Comparison of ENCODE assay signal across 7 mouse cellular contexts in the genomic region with DNA sequence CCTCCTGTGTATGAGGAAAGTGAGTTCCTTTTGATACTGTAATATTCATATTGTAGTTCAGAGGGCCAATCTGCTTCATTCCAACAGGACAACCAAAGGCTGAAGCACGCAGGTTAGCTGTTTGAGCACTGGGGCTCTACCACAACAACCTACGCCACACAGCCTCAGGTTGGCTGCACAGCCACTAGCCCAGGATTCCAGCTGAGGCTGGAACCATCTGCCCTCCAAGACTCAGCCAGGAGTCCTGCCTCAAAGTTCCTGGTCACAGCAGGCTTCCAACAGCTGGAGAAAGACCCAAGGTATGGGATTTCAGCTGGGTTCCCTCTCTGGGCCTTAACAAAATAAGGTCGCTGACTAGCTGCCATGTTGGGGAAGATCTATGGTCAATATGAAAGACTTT. TPM values are rescaled to one million over a fixed set of nuclear protein-coding genes. Genes with fewer than 3 reads are reported as not detected.
DNase-seq lines count a peak whose midpoint lies in the region; ATAC-seq and TF ChIP-seq lines count a peak whose summit lies in the region.

No protein-coding gene starts in this region.

- H3K4me1 ChIP-seq in lung, embryonic 16.5 days (replicated peaks; ENCODE audit: control insufficient read depth, insufficient read depth, low read length) = peaks cover 82% of the 10 kb centered on the region
- peaks cover 39% of the 10 kb centered on the region for H3K4me1 ChIP-seq in forebrain, embryonic 14.5 days (ENCODE audit: control insufficient read depth, insufficient read depth, low read length)
- H3K4me1 ChIP-seq in limb, embryonic 13.5 days = peaks cover 81% of the 10 kb centered on the region
- peaks cover 32% of the 10 kb centered on the region for H3K4me1 ChIP-seq in small intestine, adult 2 months (ENCODE audit: control insufficient read depth, insufficient read depth, insufficient read length, low read length)

- TF ChIP-seq POLR2A in small intestine, adult 2 months (IDR thresholded peaks at IDR 0.05; ENCODE audit: low read depth, low read length) = no peak

- H3K4me3 ChIP-seq in lung, embryonic 16.5 days (ENCODE audit: low read length) = peak overlapping the region; percentile 1; the same call in 1 of the 2 replicates
- H3K4me3 ChIP-seq in forebrain, embryonic 14.5 days (ENCODE audit: low read depth, low read length) = no peak overlapping the region
- peak overlapping the region; percentile 23; the same call in 1 of the 2 replicates for H3K4me3 ChIP-seq in limb, embryonic 13.5 days
- no peak overlapping the region for H3K4me3 ChIP-seq in small intestine, adult 2 months (ENCODE audit: low read depth, low read length)

- TF ChIP-seq CTCF in small intestine, adult 2 months (IDR thresholded peaks at IDR 0.05; ENCODE audit: extremely low read depth, insufficient read length, insufficient replicate concordance, low read depth, low read length) = no peak

- ATAC-seq in lung, embryonic 16.5 days (ENCODE audit: low read depth) = no peak
- peak; percentile 37 for ATAC-seq in forebrain, embryonic 14.5 days
- ATAC-seq in limb, embryonic 13.5 days (ENCODE audit: low FRiP score, low read depth) = peak; percentile 42; the same call in 1 of the 2 replicates

- H3K27ac ChIP-seq in lung, embryonic 16.5 days (ENCODE audit: low read length) = peak overlapping the region; percentile 98
- peak overlapping the region; percentile 96 for H3K27ac ChIP-seq in forebrain, embryonic 14.5 days (ENCODE audit: low read depth, low read length)
- peak overlapping the region; percentile 97 for H3K27ac ChIP-seq in limb, embryonic 13.5 days
- H3K27ac ChIP-seq in small intestine, adult 2 months (ENCODE audit: insufficient read depth, low read depth, low read length) = peak overlapping the region; percentile 57

- no peak for DNase-seq in lung, postnatal 25 days (ENCODE audit: low spot score)
- DNase-seq in forebrain, embryonic 14.5 days (ENCODE audit: low spot score) = no peak
- DNase-seq in retina, embryonic 14.5 days (ENCODE audit: low spot score) = no peak
- no peak for DNase-seq in right cerebral cortex, postnatal 36 days (ENCODE audit: low spot score in 2 of 2)

- H3K27me3 ChIP-seq in lung, embryonic 16.5 days (ENCODE audit: control insufficient read depth, insufficient read depth, low read depth, low read length) = no peaks in the 10 kb centered on the region
- no peaks in the 10 kb centered on the region for H3K27me3 ChIP-seq in forebrain, embryonic 14.5 days (replicated peaks; ENCODE audit: control insufficient read depth, insufficient read depth, low read length)
- no peaks in the 10 kb centered on the region for H3K27me3 ChIP-seq in limb, embryonic 13.5 days
- no peaks in the 10 kb centered on the region for H3K27me3 ChIP-seq in small intestine, adult 2 months (ENCODE audit: control insufficient read depth, insufficient read depth, low read length)

- no peaks in the 10 kb centered on the region for H3K9me3 ChIP-seq in lung, embryonic 16.5 days (ENCODE audit: control insufficient read depth, low read length)
- no peaks in the 10 kb centered on the region for H3K9me3 ChIP-seq in forebrain, embryonic 14.5 days (replicated peaks; ENCODE audit: control insufficient read depth, low read length)
- H3K9me3 ChIP-seq in limb, embryonic 13.5 days = no peaks in the 10 kb centered on the region

- peaks cover 6% of the 10 kb centered on the region; the same call in 1 of the 2 replicates for H3K36me3 ChIP-seq in lung, embryonic 16.5 days (ENCODE audit: control insufficient read depth, insufficient read depth, low read length)
- no peaks in the 10 kb centered on the region for H3K36me3 ChIP-seq in forebrain, embryonic 14.5 days (ENCODE audit: control insufficient read depth, insufficient read depth, low read length)
- peaks cover 45% of the 10 kb centered on the region for H3K36me3 ChIP-seq in limb, embryonic 13.5 days
- H3K36me3 ChIP-seq in small intestine, adult 2 months (ENCODE audit: control insufficient read depth, insufficient read depth, low read length) = no peaks in the 10 kb centered on the region

- peak overlapping the region; percentile 33 for H3K9ac ChIP-seq in lung, embryonic 16.5 days (ENCODE audit: low read length)
- H3K9ac ChIP-seq in forebrain, embryonic 14.5 days (ENCODE audit: low read length) = no peak overlapping the region; the same call in 1 of the 2 replicates
- peak overlapping the region; percentile 8; the same call in 1 of the 2 replicates for H3K9ac ChIP-seq in limb, embryonic 13.5 days

- 39% methylated on average over 3 of the region's 3 CpGs for WGBS in lung, embryonic 16.5 days
- WGBS in forebrain, embryonic 14.5 days = 52% methylated on average over 3 of the region's 3 CpGs
- 50% methylated on average over 3 of the region's 3 CpGs for WGBS in limb, embryonic 13.5 days
- 64% methylated on average over 3 of the region's 3 CpGs for WGBS in small intestine, adult 2 months

- peak overlapping the region; percentile 52 for H3K4me2 ChIP-seq in lung, embryonic 16.5 days (ENCODE audit: low read depth, low read length)
- peak overlapping the region; percentile 39 for H3K4me2 ChIP-seq in forebrain, embryonic 14.5 days (ENCODE audit: low read length)
- H3K4me2 ChIP-seq in limb, embryonic 13.5 days (replicated peaks) = peak overlapping the region; percentile 57

RNA-seq across cellular contexts. Expression of a gene that starts 9.7 kb away (rescaled TPM):
- 406 and 415 TPM in 2 replicates for polyA plus RNA-seq in lung, embryonic 16.5 days (2015; fragmentation: Nextera tagmentation; extraction: Ambion mirVana)
- 41.6 and 48.5 TPM in 2 replicates for polyA plus RNA-seq in forebrain, embryonic 14.5 days (2014; fragmentation: Nextera tagmentation; extraction: Ambion mirVana)
- 328 and 335 TPM in 2 replicates for polyA plus RNA-seq in limb, embryonic 13.5 days (2015; fragmentation: Nextera tagmentation; extraction: Ambion mirVana)
- 23.1 and 30.1 TPM in 2 replicates for polyA plus RNA-seq in small intestine, adult 2 months (2012; rRNA removed)

RNA-seq across cellular contexts. Expression of a gene that starts 54.3 kb away (rescaled TPM):
- 3.5 and 3.8 TPM in 2 replicates for polyA plus RNA-seq in lung, embryonic 16.5 days (2015; fragmentation: Nextera tagmentation; extraction: Ambion mirVana)
- 0.20 and 0.56 TPM in 2 replicates for polyA plus RNA-seq in forebrain, embryonic 14.5 days (2014; fragmentation: Nextera tagmentation; extraction: Ambion mirVana)
- polyA plus RNA-seq in limb, embryonic 13.5 days (2015; fragmentation: Nextera tagmentation; extraction: Ambion mirVana) = 0.57 and 0.90 TPM in 2 replicates
- polyA plus RNA-seq in small intestine, adult 2 months (2012; rRNA removed) = 1.1 and 1.7 TPM in 2 replicates

Comparison
In these comparisons a context has a peak if more than half of its experiments do, and no peak if none do; other contexts are left out.
1. H3K4me3 ChIP-seq: peak in lung, embryonic 16.5 days (single experiment) and limb, embryonic 13.5 days (single experiment); none in forebrain, embryonic 14.5 days (single experiment) and small intestine, adult 2 months (single experiment).
2. Peak in every context shown above with its lines, with median percentiles within 50 percentile points of each other: H3K27ac ChIP-seq and H3K4me2 ChIP-seq.